Mouse (Mus musculus) spleen, adult 2 months (tissue): ENCODE results near the gene Mgp.

Source experiments
- CTCF ChIP-seq: fragments of 200-500 bp; IDR thresholded peaks from 2 replicates; pipeline ENCODE4 v1.5.1; 2011; ENCODE audit warnings: mild to moderate bottlenecking, inconsistent platforms; ENCODE audit not compliant: insufficient read depth, insufficient read length, insufficient replicate concordance; ENCODE audit errors: extremely low read depth
- POLR2A ChIP-seq: fragments of 200-500 bp; IDR thresholded peaks from 2 replicates; pipeline ENCODE4 v1.6.1; 2011; ENCODE audit warnings: low read depth, low read length, inconsistent platforms

- TF ChIP-seq POLR2A (no peak), CTCF (no peak)
These were observed 27.2 kb downstream of the Mgp start for GRCm38 (mm10) chr6:136848399-136848798.
